In the genomic region with DNA sequence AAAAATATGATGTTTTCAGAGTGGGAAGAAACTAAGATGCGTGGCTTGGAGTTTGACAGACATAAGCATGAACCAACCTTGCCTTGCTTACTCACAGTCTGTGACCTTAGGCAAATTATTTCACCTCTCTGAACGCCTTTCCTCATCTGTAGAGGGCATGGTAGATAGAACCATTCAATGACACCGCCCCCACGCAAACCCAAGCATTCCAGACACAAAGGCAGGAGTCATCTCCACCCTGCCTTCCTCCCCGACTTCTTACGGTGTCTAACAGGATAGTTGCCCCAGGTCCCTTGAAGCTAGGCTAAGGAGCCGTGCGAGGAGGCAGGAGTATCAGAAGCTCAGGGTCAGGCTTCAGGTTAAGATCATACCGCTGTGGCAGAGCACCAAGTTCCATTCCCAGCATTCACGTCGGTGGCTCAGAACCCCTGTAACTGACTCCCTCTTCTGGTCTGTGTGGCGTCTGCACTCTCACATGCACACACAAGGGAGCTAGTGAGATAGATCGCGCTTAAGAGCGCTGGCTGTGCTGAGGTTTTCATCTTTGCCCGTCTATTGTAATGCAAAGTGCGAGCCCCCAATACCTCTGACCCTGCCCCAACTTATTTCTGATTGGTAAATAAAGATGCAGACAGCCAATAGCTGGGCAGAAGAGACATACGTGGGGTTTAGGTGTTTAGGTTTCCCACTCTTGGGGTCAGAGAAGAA, we compare ENCODE assay signal across 20 mouse cellular contexts. TPM values are rescaled to one million over a fixed set of nuclear protein-coding genes. Genes with fewer than 3 reads are reported as not detected.
"Had no signal": no experiment of that assay in that cellular context is flagged by ENCODE, and none has a peak within 500 bp of the region (broad histone marks: within the 10 kb centered on the region; RNA-seq: fewer than 3 reads in every experiment).

No protein-coding gene starts in this region.

- H3K9me3 ChIP-seq: kidney, embryonic 15.5 days; limb, embryonic 10.5 days; lung, embryonic 15.5 days; midbrain, embryonic 12.5 days; neural tube, embryonic 13.5 days had no signal

- ATAC-seq: midbrain, embryonic 16.5 days had no signal

- H3K4me2 ChIP-seq: kidney, embryonic 15.5 days; liver, embryonic 11.5 days; lung, embryonic 15.5 days; midbrain, embryonic 12.5 days; neural tube, embryonic 13.5 days had no signal

- H3K4me1 ChIP-seq: kidney, embryonic 15.5 days; limb, embryonic 10.5 days; midbrain, embryonic 12.5 days; neural tube, embryonic 13.5 days had no signal

- H3K9ac ChIP-seq: kidney, embryonic 15.5 days; lung, embryonic 15.5 days; midbrain, embryonic 12.5 days; neural tube, embryonic 13.5 days had no signal

- H3K4me3 ChIP-seq: kidney, embryonic 15.5 days; limb, embryonic 10.5 days; lung, embryonic 15.5 days; midbrain, embryonic 12.5 days; neural tube, embryonic 13.5 days had no signal

- H3K27me3 ChIP-seq: kidney, embryonic 15.5 days; lung, embryonic 15.5 days; midbrain, embryonic 12.5 days; neural tube, embryonic 13.5 days had no signal

- DNase-seq: kidney, adult 2 months; kidney, postnatal 14 days; layer of hippocampus, adult 9-11 months; lung, postnatal 14 days; retina, postnatal 1 day; right cerebral cortex, postnatal 4 days; spleen, adult 18-20 months; thymus, postnatal 36 days had no signal

- H3K36me3 ChIP-seq: kidney, embryonic 15.5 days; limb, embryonic 10.5 days; lung, embryonic 15.5 days; midbrain, embryonic 12.5 days; neural tube, embryonic 13.5 days had no signal

- H3K27ac ChIP-seq: kidney, embryonic 15.5 days; limb, embryonic 10.5 days; lung, embryonic 15.5 days; midbrain, embryonic 12.5 days; neural tube, embryonic 13.5 days had no signal

RNA-seq across cellular contexts. Expression of a gene that starts 1.5 kb away (rescaled TPM):
- total RNA-seq: left cerebral cortex, adult 18-20 months; left cerebral cortex, postnatal 14 days; megakaryocyte-erythroid progenitor cell, adult 5-6 weeks had no signal
- polyA plus RNA-seq: limb, embryonic 10.5 days; limb, embryonic 14.5 days; liver, embryonic 16.5 days; midbrain, embryonic 12.5 days; midbrain, embryonic 16.5 days had no signal

RNA-seq across cellular contexts. Expression of a gene that starts 35.2 kb away (rescaled TPM):
- total RNA-seq: megakaryocyte-erythroid progenitor cell, adult 5-6 weeks had no signal
